Mouse (Mus musculus) small intestine, adult 2 months (tissue): ENCODE results near the gene R3hdm1.

Experiments
- CTCF ChIP-seq: fragments of 200-500 bp; IDR thresholded peaks from 2 replicates; pipeline ENCODE4 v1.5.1; 2012; ENCODE audit warnings: low read depth, mild to moderate bottlenecking, control low read depth, inconsistent platforms, low read length, moderate library complexity, mixed read lengths; ENCODE audit not compliant: insufficient replicate concordance, insufficient read length; ENCODE audit errors: extremely low read depth
- POLR2A ChIP-seq: fragments of 200-500 bp; IDR thresholded peaks from 2 replicates; pipeline ENCODE4 v1.6.1; 2012; ENCODE audit warnings: low read depth, mild to moderate bottlenecking, control low read depth, inconsistent platforms, low read length, moderate library complexity

DNA sequence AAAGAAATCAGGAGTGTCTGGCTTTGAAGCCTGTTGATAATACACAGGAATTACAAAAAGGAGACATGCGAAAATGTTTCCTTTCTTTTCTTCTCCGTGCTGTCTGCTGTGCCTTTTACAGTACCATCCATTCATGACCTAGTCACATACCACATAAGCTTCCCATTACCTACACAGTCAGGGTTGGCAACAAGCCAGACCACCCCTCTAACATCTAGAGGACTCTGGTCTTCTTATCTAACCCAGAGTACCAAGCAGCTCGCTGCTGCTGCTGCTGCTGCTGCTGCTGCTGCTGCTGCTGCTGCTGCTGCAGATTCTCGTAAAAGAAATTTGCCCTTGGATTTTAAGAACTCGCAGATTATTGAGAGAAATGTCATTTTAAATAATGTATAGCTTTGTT is 110.2 kb downstream of the R3hdm1 start:
- TF ChIP-seq CTCF (no peak), POLR2A (no peak)
